Mouse (Mus musculus): Measurements from ENCODE around the gene Cd164l2. TPM values are rescaled to one million over a fixed set of nuclear protein-coding genes. Genes with fewer than 3 reads are reported as not detected.

Gene Cd164l2
- polyA plus RNA-seq, 1 experiment from 2014 or later = 1.9 TPM

- DNase-seq (ENCODE audit: low spot score) = peak; percentile 70
Observed at GRCm38 (mm10) chr4:133184898-133185665, 26.8 kb upstream of the Cd164l2 start.

GRCm38 (mm10) chr4:133185893-133186292 lies 26.0 kb upstream of the Cd164l2 start:
- Histone ChIP-seq H3K9ac (ENCODE audit: low read length) (no peak overlapping the region), H3K4me3 (ENCODE audit: low read depth, low read length) (no peak overlapping the region), H3K27ac (ENCODE audit: low read depth) (peak overlapping the region; percentile 89), H3K4me2 (ENCODE audit: low read length) (peak overlapping the region; percentile 6; the same call in 1 of the 2 replicates), H3K9me3 (ENCODE audit: control insufficient read depth, low read length) (no peaks in the 10 kb centered on the region), H3K27me3 (replicated peaks; ENCODE audit: control insufficient read depth, insufficient read depth, low read length) (no peaks in the 10 kb centered on the region), H3K4me1 (replicated peaks; ENCODE audit: control insufficient read depth, insufficient read depth, low read length) (peaks cover 30% of the 10 kb centered on the region), H3K36me3 (ENCODE audit: control insufficient read depth, insufficient read depth, low read length) (peaks cover 81% of the 10 kb centered on the region)
- ATAC-seq (replicated peaks; ENCODE audit: low FRiP score, low TSS enrichment, low read depth) = no peak
- 51% methylated on average over 8 of the region's 8 CpGs for WGBS
- DNase-seq (ENCODE audit: low spot score) = no peak

More at GRCm38 (mm10) chr4:133184898-133185665, 26.8 kb upstream of the Cd164l2 start:
- Histone ChIP-seq H3K4me2 (ENCODE audit: low read length) (peak overlapping the region; percentile 6; the same call in 1 of the 2 replicates), H3K4me3 (ENCODE audit: low read depth, low read length) (no peak overlapping the region), H3K9ac (ENCODE audit: low read length) (0 out of 2 replicates have a peak overlapping the region, but pooled peaks have one; percentile 10), H3K27me3 (replicated peaks; ENCODE audit: control insufficient read depth, insufficient read depth, low read length) (no peaks in the 10 kb centered on the region), H3K36me3 (ENCODE audit: control insufficient read depth, insufficient read depth, low read length) (peaks cover 79% of the 10 kb centered on the region), H3K4me1 (replicated peaks; ENCODE audit: control insufficient read depth, insufficient read depth, low read length) (peaks cover 30% of the 10 kb centered on the region), H3K9me3 (ENCODE audit: control insufficient read depth, low read length) (no peaks in the 10 kb centered on the region), H3K27ac (ENCODE audit: low read depth) (peak overlapping the region; percentile 89)
- peak; percentile 50; the same call in 1 of the 2 replicates for ATAC-seq (replicated peaks; ENCODE audit: low FRiP score, low TSS enrichment, low read depth)
- 22% methylated on average over 15 of the region's 15 CpGs for WGBS

DNA sequence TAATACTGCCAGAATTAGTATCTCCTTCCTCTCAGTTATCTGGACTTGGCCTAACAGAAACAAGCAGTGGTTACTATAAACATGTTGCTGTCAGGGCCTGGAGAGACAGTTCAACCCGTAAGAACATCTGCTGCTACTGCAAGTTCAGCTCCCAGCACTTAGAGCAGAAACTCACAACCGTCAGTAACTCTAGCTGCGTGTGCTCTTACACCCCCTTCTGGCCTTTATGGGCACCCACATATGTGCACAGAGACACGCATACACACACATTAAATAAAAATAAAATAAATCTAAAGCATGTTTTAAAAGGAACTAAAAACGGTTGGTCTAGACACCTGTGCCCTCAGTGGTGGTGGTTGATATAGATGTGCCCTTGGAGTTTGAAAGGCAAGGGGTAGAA lies 25.1 kb upstream of the Cd164l2 start:
- Histone ChIP-seq H3K4me1 (replicated peaks; ENCODE audit: control insufficient read depth, insufficient read depth, low read length) (peaks cover 30% of the 10 kb centered on the region), H3K9me3 (ENCODE audit: control insufficient read depth, low read length) (no peaks in the 10 kb centered on the region), H3K9ac (ENCODE audit: low read length) (no peak overlapping the region), H3K4me3 (ENCODE audit: low read depth, low read length) (no peak overlapping the region), H3K27ac (ENCODE audit: low read depth) (no peak overlapping the region), H3K27me3 (replicated peaks; ENCODE audit: control insufficient read depth, insufficient read depth, low read length) (no peaks in the 10 kb centered on the region), H3K4me2 (ENCODE audit: low read length) (no peak overlapping the region), H3K36me3 (ENCODE audit: control insufficient read depth, insufficient read depth, low read length) (peaks cover 82% of the 10 kb centered on the region)
- 84% methylated on average over 5 of the region's 5 CpGs for WGBS
- no peak for DNase-seq (ENCODE audit: low spot score)
- no peak for ATAC-seq (replicated peaks; ENCODE audit: low FRiP score, low TSS enrichment, low read depth)

- peaks cover 17% of the 10 kb centered on the region for H3K4me1 ChIP-seq (replicated peaks; ENCODE audit: control insufficient read depth, insufficient read depth, low read length)
- no peaks in the 10 kb centered on the region for H3K27me3 ChIP-seq (replicated peaks; ENCODE audit: control insufficient read depth, insufficient read depth, low read length)
- H3K27ac ChIP-seq (ENCODE audit: low read depth) = no peak overlapping the region
- H3K36me3 ChIP-seq (ENCODE audit: control insufficient read depth, insufficient read depth, low read length) = peaks cover 96% of the 10 kb centered on the region
- H3K9ac ChIP-seq (ENCODE audit: low read length) = no peak overlapping the region
- no peak overlapping the region for H3K4me2 ChIP-seq (ENCODE audit: low read length)
- WGBS = 63% methylated on average over 10 of the region's 10 CpGs
- no peak for DNase-seq (ENCODE audit: low spot score)
- no peak for ATAC-seq (replicated peaks; ENCODE audit: low FRiP score, low TSS enrichment, low read depth)
- H3K9me3 ChIP-seq (ENCODE audit: control insufficient read depth, low read length) = no peaks in the 10 kb centered on the region
- H3K4me3 ChIP-seq (ENCODE audit: low read depth, low read length) = no peak overlapping the region
Observed at GRCm38 (mm10) chr4:133189396-133189795, 22.5 kb upstream of the Cd164l2 start.

GRCm38 (mm10) chr4:133194482-133194881 lies 17.4 kb upstream of the Cd164l2 start:
- 85% methylated on average over 11 of the region's 11 CpGs for WGBS
- Histone ChIP-seq H3K36me3 (ENCODE audit: control insufficient read depth, insufficient read depth, low read length) (peaks cover 74% of the 10 kb centered on the region), H3K27me3 (replicated peaks; ENCODE audit: control insufficient read depth, insufficient read depth, low read length) (no peaks in the 10 kb centered on the region), H3K4me2 (ENCODE audit: low read length) (no peak overlapping the region), H3K4me3 (ENCODE audit: low read depth, low read length) (no peak overlapping the region), H3K27ac (ENCODE audit: low read depth) (no peak overlapping the region), H3K9me3 (ENCODE audit: control insufficient read depth, low read length) (no peaks in the 10 kb centered on the region), H3K4me1 (replicated peaks; ENCODE audit: control insufficient read depth, insufficient read depth, low read length) (peaks cover 30% of the 10 kb centered on the region), H3K9ac (ENCODE audit: low read length) (no peak overlapping the region)
- DNase-seq (ENCODE audit: low spot score) (no peak), ATAC-seq (replicated peaks; ENCODE audit: low FRiP score, low TSS enrichment, low read depth) (no peak)

GRCm38 (mm10) chr4:133195014-133195413 lies 16.9 kb upstream of the Cd164l2 start:
- peaks cover 68% of the 10 kb centered on the region for H3K36me3 ChIP-seq (ENCODE audit: control insufficient read depth, insufficient read depth, low read length)
- DNase-seq (ENCODE audit: low spot score) (no peak), ATAC-seq (replicated peaks; ENCODE audit: low FRiP score, low TSS enrichment, low read depth) (no peak)
- no peak overlapping the region for H3K9ac ChIP-seq (ENCODE audit: low read length)
- no peaks in the 10 kb centered on the region for H3K27me3 ChIP-seq (replicated peaks; ENCODE audit: control insufficient read depth, insufficient read depth, low read length)
- no peaks in the 10 kb centered on the region for H3K9me3 ChIP-seq (ENCODE audit: control insufficient read depth, low read length)
- no peak overlapping the region for H3K4me2 ChIP-seq (ENCODE audit: low read length)
- H3K4me3 ChIP-seq (ENCODE audit: low read depth, low read length) = no peak overlapping the region
- peaks cover 35% of the 10 kb centered on the region for H3K4me1 ChIP-seq (replicated peaks; ENCODE audit: control insufficient read depth, insufficient read depth, low read length)
- H3K27ac ChIP-seq (ENCODE audit: low read depth) = no peak overlapping the region
- 53% methylated on average over 4 of the region's 4 CpGs for WGBS

GRCm38 (mm10) chr4:133196136-133196535 lies 15.8 kb upstream of the Cd164l2 start:
- Histone ChIP-seq H3K27me3 (replicated peaks; ENCODE audit: control insufficient read depth, insufficient read depth, low read length) (no peaks in the 10 kb centered on the region), H3K9me3 (ENCODE audit: control insufficient read depth, low read length) (no peaks in the 10 kb centered on the region), H3K36me3 (ENCODE audit: control insufficient read depth, insufficient read depth, low read length) (peaks cover 57% of the 10 kb centered on the region), H3K9ac (ENCODE audit: low read length) (no peak overlapping the region), H3K4me1 (replicated peaks; ENCODE audit: control insufficient read depth, insufficient read depth, low read length) (peaks cover 47% of the 10 kb centered on the region), H3K4me2 (ENCODE audit: low read length) (no peak overlapping the region), H3K27ac (ENCODE audit: low read depth) (no peak overlapping the region), H3K4me3 (ENCODE audit: low read depth, low read length) (no peak overlapping the region)
- WGBS = 95% methylated on average over 2 of the region's 2 CpGs
- no peak for DNase-seq (ENCODE audit: low spot score)
- ATAC-seq (replicated peaks; ENCODE audit: low FRiP score, low TSS enrichment, low read depth) = no peak

DNA sequence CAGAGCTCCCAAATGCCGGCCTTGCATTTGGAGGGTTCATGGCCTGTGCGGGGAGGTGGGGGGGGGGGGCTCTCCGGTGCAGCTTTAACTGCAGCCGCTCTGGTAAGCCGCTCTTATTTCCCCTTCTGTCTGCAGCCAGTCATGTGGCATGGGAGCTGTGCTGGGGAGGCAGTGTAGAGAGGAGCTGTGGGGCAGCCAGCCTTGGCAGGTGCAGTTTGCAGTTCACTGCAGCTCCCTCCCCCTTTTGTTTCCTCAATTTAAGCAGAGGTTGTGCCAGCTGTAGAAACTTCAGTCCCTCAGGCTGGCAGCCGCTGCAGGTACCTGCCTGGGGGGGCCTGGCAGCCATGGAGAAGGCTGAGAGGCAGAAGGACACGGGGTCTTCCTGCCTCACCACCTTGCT lies 15.1 kb upstream of the Cd164l2 start:
- Histone ChIP-seq H3K27ac (ENCODE audit: low read depth) (peak overlapping the region; percentile 77), H3K27me3 (replicated peaks; ENCODE audit: control insufficient read depth, insufficient read depth, low read length) (no peaks in the 10 kb centered on the region), H3K9me3 (ENCODE audit: control insufficient read depth, low read length) (no peaks in the 10 kb centered on the region), H3K4me3 (ENCODE audit: low read depth, low read length) (no peak overlapping the region), H3K9ac (ENCODE audit: low read length) (0 out of 2 replicates have a peak overlapping the region, but pooled peaks have one; percentile 2), H3K36me3 (ENCODE audit: control insufficient read depth, insufficient read depth, low read length) (peaks cover 50% of the 10 kb centered on the region), H3K4me2 (ENCODE audit: low read length) (no peak overlapping the region), H3K4me1 (replicated peaks; ENCODE audit: control insufficient read depth, insufficient read depth, low read length) (peaks cover 50% of the 10 kb centered on the region)
- no peak for ATAC-seq (replicated peaks; ENCODE audit: low FRiP score, low TSS enrichment, low read depth)
- DNase-seq (ENCODE audit: low spot score) = no peak
- 39% methylated on average over 7 of the region's 7 CpGs for WGBS

DNA sequence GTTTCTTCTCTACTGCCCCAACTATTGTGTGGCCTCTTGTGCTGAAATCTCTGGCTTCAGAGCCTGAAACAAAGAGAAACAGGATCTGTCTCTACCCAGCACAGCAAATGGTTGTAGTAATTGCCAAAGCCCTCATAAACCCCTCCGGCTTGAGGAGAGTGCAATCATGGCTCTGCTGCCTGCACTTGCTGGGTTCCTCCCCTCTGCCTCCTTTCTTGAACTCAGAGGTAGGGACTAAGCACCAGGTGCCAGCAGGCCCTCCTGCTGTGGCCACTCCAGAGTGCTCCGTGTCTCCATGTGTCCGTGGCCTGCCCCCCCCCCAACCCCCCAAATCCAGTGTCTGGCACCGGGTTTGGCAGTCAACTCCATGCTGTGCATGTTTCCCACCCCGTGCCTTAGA lies 14.6 kb upstream of the Cd164l2 start:
- peak overlapping the region; percentile 25; the same call in 1 of the 2 replicates for H3K9ac ChIP-seq (ENCODE audit: low read length)

More for the DNA sequence above, 14.6 kb upstream of the Cd164l2 start:
- H3K4me2 ChIP-seq (ENCODE audit: low read length) = no peak overlapping the region
- DNase-seq (ENCODE audit: low spot score) = no peak
- WGBS = 26% methylated on average over 5 of the region's 5 CpGs
- H3K9me3 ChIP-seq (ENCODE audit: control insufficient read depth, low read length) = no peaks in the 10 kb centered on the region
- no peak for ATAC-seq (replicated peaks; ENCODE audit: low FRiP score, low TSS enrichment, low read depth)
- H3K4me1 ChIP-seq (replicated peaks; ENCODE audit: control insufficient read depth, insufficient read depth, low read length) = peaks cover 50% of the 10 kb centered on the region
- H3K36me3 ChIP-seq (ENCODE audit: control insufficient read depth, insufficient read depth, low read length) = peaks cover 45% of the 10 kb centered on the region
- no peaks in the 10 kb centered on the region for H3K27me3 ChIP-seq (replicated peaks; ENCODE audit: control insufficient read depth, insufficient read depth, low read length)
- peak overlapping the region; percentile 77 for H3K27ac ChIP-seq (ENCODE audit: low read depth)
- H3K4me3 ChIP-seq (ENCODE audit: low read depth, low read length) = no peak overlapping the region

Data from intestine, embryonic 14.5 days (tissue).